In the genomic region with DNA sequence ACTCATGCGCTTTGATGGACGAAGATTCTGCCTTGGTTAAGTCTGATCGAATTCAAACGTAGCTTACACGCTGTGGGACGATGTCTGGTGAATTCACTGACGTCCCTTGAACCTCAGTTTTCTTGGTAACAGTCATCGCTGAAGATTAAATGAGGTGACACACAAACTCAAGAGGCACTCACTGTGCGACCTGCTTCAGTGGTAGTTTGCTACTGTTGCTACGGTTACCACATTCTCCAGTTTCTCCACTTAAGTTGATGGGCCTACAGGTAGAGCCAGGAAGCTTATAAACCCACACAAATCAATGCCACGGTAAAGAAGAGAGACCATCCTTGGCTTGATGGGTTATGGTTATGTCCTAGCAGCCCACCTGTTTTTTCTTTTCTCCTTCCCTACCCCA, we compare ENCODE assay signal across 21 mouse cellular contexts.
"Had no signal": no experiment of that assay in that cellular context is flagged by ENCODE, and none has a peak within 500 bp of the region (broad histone marks: within the 10 kb centered on the region; RNA-seq: fewer than 3 reads in every experiment).

No protein-coding gene starts in this region.

- H3K4me1 ChIP-seq: liver, embryonic 13.5 days; liver, embryonic 15.5 days; lung, embryonic 15.5 days; midbrain, embryonic 10.5 days; midbrain, embryonic 12.5 days; neural tube, embryonic 15.5 days had no signal

- H3K4me2 ChIP-seq: liver, embryonic 11.5 days; liver, embryonic 13.5 days; liver, embryonic 15.5 days; lung, embryonic 15.5 days; midbrain, embryonic 12.5 days; neural tube, embryonic 13.5 days; neural tube, embryonic 15.5 days had no signal

- DNase-seq: liver; liver, embryonic 13.5 days; liver, postnatal 0 days; midbrain, embryonic 14.5 days; retina, postnatal 1 day; right cerebral cortex, adult 18-20 months; right cerebral cortex, postnatal 25 days; right cerebral cortex, postnatal 4 days; spleen, adult 18-20 months; thymus, adult 18-20 months; thymus, postnatal 14 days; thymus, postnatal 36 days had no signal

- H3K27me3 ChIP-seq: liver, embryonic 13.5 days; liver, embryonic 15.5 days; lung, embryonic 15.5 days; midbrain, embryonic 12.5 days; neural tube, embryonic 13.5 days; neural tube, embryonic 15.5 days had no signal

- ATAC-seq: liver, postnatal 0 days; midbrain, embryonic 16.5 days had no signal

- H3K4me3 ChIP-seq: liver, embryonic 13.5 days; liver, embryonic 15.5 days; lung, embryonic 15.5 days; midbrain, embryonic 10.5 days; midbrain, embryonic 12.5 days; myocyte; neural tube, embryonic 13.5 days; neural tube, embryonic 15.5 days had no signal

- H3K9me3 ChIP-seq: liver, embryonic 13.5 days; liver, embryonic 15.5 days; lung, embryonic 15.5 days; midbrain, embryonic 10.5 days; midbrain, embryonic 12.5 days; neural tube, embryonic 13.5 days; neural tube, embryonic 15.5 days had no signal

- H3K9ac ChIP-seq: liver, embryonic 13.5 days; liver, embryonic 15.5 days; liver, postnatal 0 days; lung, embryonic 15.5 days; midbrain, embryonic 12.5 days; neural tube, embryonic 13.5 days; neural tube, embryonic 15.5 days had no signal

- H3K27ac ChIP-seq: liver, embryonic 13.5 days; liver, embryonic 15.5 days; lung, embryonic 15.5 days; midbrain, embryonic 10.5 days; midbrain, embryonic 12.5 days; neural tube, embryonic 13.5 days; neural tube, embryonic 15.5 days had no signal

- H3K36me3 ChIP-seq: liver, embryonic 13.5 days; liver, embryonic 15.5 days; lung, embryonic 15.5 days; midbrain, embryonic 10.5 days; midbrain, embryonic 12.5 days; neural tube, embryonic 13.5 days; neural tube, embryonic 15.5 days had no signal
